Mouse (Mus musculus): ENCODE measurements around the gene Alkbh6. TPM values are rescaled to one million over a fixed set of nuclear protein-coding genes. Genes with fewer than 3 reads are reported as not detected.

Gene Alkbh6
- polyA plus RNA-seq, 1 experiment from 2014 or later, result 71.8 TPM

DNA sequence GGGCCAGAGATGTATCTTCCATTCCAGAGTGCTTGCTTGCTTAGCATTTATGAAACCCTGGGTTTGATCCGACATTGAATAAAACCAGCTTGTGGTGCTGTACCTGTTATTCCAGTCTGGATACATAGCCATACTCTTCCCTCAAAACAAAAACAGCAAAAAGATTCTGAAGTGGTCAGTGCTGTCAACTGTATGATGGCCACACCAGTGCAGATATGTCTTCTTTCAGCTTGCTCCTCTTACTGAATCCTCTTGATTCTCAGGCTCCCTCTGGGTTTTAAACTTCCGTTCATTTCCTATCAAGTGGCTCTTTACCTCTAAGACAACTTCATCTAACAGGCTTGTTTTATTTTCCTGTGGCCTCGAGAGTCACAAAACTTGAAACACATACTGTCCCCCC lies 15.3 kb downstream of the Alkbh6 start, which contains the start of gene Sdhaf1:
TSS of gene Sdhaf1 (minus strand) at position 101 of the 400 bp plus-strand sequence.
- DNase-seq (ENCODE audit: low spot score), result no peak
- peaks cover 23% of the 10 kb centered on the region for H3K4me1 ChIP-seq
- WGBS, result 73% methylated on average over 3 of the region's 3 CpGs

DNA sequence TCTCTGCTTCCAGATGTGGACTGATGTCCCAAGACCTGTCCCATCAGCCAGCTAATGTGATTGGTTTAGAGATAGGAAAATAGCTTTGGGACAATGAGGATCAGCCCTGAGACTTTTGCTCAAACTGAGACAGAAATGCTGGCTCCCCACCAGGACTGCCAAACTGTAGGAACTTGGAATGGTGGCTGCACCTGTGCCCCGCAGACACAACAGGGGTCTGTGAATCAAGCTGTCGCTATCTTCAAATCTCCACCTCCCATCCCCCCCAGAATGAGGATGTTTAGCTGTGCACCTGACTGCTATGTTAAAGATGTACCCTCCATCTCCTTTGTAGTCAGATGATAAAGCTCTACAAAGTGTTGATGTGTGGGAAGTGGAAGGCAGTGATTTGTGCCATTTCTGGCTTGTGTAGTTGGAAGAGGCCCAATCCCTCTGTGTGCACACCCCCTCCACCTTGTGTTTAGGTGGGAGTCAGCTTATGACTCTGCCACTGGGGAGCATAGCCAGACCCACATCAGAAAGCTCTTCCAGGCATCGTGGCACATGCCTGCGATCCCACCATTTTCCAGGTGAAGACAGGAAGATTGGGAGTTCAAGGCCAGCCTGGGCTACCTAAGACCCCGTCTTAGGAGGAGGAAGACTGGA lies 15.9 kb downstream of the Alkbh6 start:
- Histone ChIP-seq H3K4me1 (peaks cover 23% of the 10 kb centered on the region), H3K9me3 (no peaks in the 10 kb centered on the region), H3K27ac (no peak overlapping the region), H3K36me3 (0 out of 2 replicates have a peak, but pooled peaks cover 1% of the 10 kb centered on the region), H3K27me3 (ENCODE audit: insufficient read depth, poor library complexity, severe bottlenecking) (peaks cover 6% of the 10 kb centered on the region; the same call in 1 of the 2 replicates), H3K4me3 (no peak overlapping the region)
- 82% methylated on average over 5 of the region's 5 CpGs for WGBS
- DNase-seq (ENCODE audit: low spot score), result no peak

More for the DNA sequence above, 15.3 kb downstream of the Alkbh6 start, which contains the start of gene Sdhaf1:
- Histone ChIP-seq H3K27ac (peak within 1 kb of the TSS; percentile 92), H3K36me3 (peaks cover 7% of the 10 kb centered on the region; the same call in 1 of the 2 replicates), H3K9me3 (no peaks in the 10 kb centered on the region), H3K4me3 (peak within 1 kb of the TSS; percentile 72), H3K27me3 (ENCODE audit: insufficient read depth, poor library complexity, severe bottlenecking) (peaks cover 6% of the 10 kb centered on the region; the same call in 1 of the 2 replicates)

DNA sequence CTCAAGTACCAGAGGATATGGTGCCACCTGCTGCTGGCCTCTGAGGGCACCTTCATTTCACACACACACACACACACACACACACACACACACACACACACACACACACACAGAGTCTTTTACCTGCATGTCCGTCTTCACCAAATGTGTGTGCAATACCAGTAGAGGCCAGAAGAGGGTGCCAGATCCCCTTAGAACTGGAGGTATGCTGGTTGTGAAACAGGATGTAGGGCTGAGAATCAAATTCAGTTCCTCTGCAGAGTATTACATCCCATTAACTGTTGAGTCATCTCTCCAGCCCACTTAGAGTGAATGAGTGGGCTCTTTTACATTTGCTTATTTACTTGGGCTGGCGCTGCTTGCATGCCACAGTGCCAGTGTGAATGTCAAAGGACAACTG lies 16.8 kb downstream of the Alkbh6 start:
- Histone ChIP-seq H3K27ac (no peak overlapping the region), H3K4me3 (no peak overlapping the region), H3K4me1 (peaks cover 23% of the 10 kb centered on the region), H3K27me3 (ENCODE audit: insufficient read depth, poor library complexity, severe bottlenecking) (peaks cover 6% of the 10 kb centered on the region; the same call in 1 of the 2 replicates), H3K9me3 (no peaks in the 10 kb centered on the region), H3K36me3 (no peaks in the 10 kb centered on the region)
- DNase-seq (ENCODE audit: low spot score), result no peak
- 43% methylated on average over 2 of the region's 2 CpGs for WGBS

DNA sequence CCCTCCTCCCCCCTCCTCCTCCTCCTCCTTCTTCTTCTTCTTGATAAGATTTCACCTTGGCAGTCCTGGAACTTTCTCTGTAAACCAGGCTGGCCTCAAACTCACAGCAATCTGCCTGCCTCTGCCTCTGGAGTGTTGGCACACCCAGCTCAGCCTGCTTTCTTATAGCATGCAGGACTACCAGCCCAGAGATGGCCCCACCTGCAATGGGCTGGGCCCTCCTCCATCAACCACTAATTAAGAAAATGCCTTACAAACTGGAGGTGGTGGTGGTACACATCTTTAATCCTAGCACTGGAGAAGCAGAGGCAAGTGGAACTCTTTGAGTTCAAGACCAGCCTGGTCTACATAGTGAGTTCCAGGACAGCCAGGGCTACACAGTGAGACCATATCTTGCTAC lies 17.9 kb downstream of the Alkbh6 start:
- Histone ChIP-seq H3K36me3 (no peaks in the 10 kb centered on the region), H3K27ac (no peak overlapping the region), H3K9me3 (no peaks in the 10 kb centered on the region), H3K4me3 (no peak overlapping the region), H3K27me3 (ENCODE audit: insufficient read depth, poor library complexity, severe bottlenecking) (peaks cover 6% of the 10 kb centered on the region; the same call in 1 of the 2 replicates), H3K4me1 (peaks cover 16% of the 10 kb centered on the region)
- DNase-seq (ENCODE audit: low spot score), result no peak

DNA sequence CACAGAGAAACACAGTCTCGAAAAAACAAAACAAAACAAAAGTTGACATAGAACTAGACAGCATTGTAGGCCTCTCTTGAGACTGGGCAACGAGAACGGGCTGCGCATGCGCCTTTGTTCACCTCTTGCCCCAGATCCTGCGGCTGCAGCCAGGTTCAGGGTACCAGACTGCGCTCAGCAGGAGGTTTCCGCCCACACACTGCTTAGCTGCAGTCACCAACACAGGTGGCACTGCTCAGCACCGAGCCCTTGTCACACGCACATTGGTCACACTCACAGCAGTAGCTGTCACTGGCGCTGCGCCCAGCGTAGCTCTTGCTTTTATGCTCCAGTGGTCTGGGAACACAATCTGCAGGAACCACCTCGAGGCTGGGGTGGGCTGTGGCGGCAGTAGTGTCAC lies 18.6 kb downstream of the Alkbh6 start:
- no peaks in the 10 kb centered on the region for H3K36me3 ChIP-seq
- no peak for DNase-seq (ENCODE audit: low spot score)
- WGBS, result 52% methylated on average over 15 of the region's 15 CpGs
- H3K27me3 ChIP-seq (ENCODE audit: insufficient read depth, poor library complexity, severe bottlenecking), result peaks cover 6% of the 10 kb centered on the region; the same call in 1 of the 2 replicates
- H3K4me3 ChIP-seq, result no peak overlapping the region
- peaks cover 14% of the 10 kb centered on the region for H3K4me1 ChIP-seq
- peak overlapping the region; percentile 24; the same call in 1 of the 2 replicates for H3K27ac ChIP-seq
- no peaks in the 10 kb centered on the region for H3K9me3 ChIP-seq

DNA sequence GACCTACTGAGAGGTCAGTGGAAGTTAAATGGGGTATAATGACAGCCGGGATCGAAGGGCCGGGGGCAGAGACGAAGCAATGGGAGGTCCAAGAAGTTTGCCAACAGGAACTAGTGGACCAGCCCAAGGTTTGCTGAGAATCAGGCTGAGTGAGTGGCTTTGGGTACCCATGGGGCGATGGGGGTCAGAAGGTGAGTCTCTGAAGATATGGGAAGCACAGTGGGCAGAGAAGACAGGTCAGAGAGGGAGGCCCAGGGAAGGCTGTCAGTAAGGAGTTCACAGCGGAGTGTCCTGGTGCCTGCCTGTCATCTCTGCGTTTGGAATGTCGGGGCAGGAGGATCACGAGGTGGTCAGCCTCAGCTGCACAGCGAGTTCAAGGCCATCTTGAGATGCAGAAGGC lies 19.9 kb downstream of the Alkbh6 start:
- 50% methylated on average over 10 of the region's 10 CpGs for WGBS
- Histone ChIP-seq H3K4me1 (peaks cover 12% of the 10 kb centered on the region), H3K36me3 (no peaks in the 10 kb centered on the region), H3K27me3 (ENCODE audit: insufficient read depth, poor library complexity, severe bottlenecking) (peaks cover 18% of the 10 kb centered on the region; the same call in 1 of the 2 replicates), H3K4me3 (no peak overlapping the region), H3K9me3 (no peaks in the 10 kb centered on the region), H3K27ac (no peak overlapping the region)
- DNase-seq (ENCODE audit: low spot score), result no peak

DNA sequence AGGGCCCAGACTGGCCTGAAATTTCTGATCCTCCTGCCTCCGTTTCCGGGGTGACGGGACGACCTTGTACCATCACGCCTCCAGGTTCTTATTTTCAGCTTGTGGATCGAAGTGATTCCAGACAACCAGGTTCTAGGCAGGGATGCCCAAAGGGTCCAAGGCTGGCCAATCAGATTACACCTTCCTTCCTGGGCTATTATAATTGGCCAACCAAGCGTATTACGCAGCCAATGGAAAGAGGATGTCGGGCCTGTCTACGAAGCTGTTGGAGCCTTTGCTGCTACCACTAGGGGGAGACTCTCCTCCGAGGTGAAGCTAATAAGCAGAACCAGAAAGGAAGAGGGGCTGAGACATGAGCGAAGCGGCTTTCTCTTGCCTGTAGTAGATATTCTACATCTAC lies 23.4 kb downstream of the Alkbh6 start:
- Histone ChIP-seq H3K4me1 (peaks cover 17% of the 10 kb centered on the region), H3K9me3 (no peaks in the 10 kb centered on the region), H3K36me3 (no peaks in the 10 kb centered on the region), H3K27ac (no peak overlapping the region), H3K4me3 (peak overlapping the region; percentile 22; the same call in 1 of the 2 replicates), H3K27me3 (ENCODE audit: insufficient read depth, poor library complexity, severe bottlenecking) (peaks cover 53% of the 10 kb centered on the region)
- WGBS, result 8% methylated on average over 13 of the region's 13 CpGs
- peak; percentile 88 for DNase-seq (ENCODE audit: low spot score)

DNA sequence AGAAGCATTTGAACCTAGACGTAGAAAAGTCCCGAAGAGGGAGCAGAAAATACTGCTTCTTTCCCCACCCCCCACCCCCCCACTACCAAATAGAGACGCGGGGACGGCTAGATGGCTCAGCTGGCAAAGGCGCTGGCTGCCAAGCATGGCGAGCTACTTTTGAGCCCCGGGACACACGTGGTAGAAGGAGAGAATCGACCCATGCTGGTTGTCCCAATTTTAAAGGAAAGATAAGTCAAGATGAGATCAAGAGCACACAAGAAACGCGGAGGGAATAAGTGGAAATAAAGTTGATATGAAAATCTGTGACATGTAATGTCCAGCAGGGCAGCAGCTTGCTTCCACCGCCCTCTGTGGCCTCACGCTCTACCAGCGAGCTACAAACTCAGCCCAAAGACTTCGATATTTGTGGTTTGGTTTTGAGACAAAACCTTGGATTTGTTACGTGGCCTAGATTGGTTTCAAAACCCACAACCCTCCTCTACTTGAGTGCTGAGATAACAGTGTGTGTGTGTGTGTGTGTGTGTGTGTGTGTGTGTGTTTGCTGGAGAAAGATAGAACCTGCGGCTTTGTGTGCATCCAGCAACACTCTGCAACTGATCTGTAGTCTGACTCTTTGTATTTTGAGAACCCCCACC lies 24.2 kb downstream of the Alkbh6 start:
- no peaks in the 10 kb centered on the region for H3K9me3 ChIP-seq
- no peak for DNase-seq (ENCODE audit: low spot score)
- peaks cover 48% of the 10 kb centered on the region for H3K27me3 ChIP-seq (ENCODE audit: insufficient read depth, poor library complexity, severe bottlenecking)
- no peaks in the 10 kb centered on the region for H3K36me3 ChIP-seq
- peaks cover 11% of the 10 kb centered on the region for H3K4me1 ChIP-seq
- H3K4me3 ChIP-seq, result no peak overlapping the region
- 57% methylated on average over 18 of the region's 18 CpGs for WGBS
- H3K27ac ChIP-seq, result no peak overlapping the region

DNA sequence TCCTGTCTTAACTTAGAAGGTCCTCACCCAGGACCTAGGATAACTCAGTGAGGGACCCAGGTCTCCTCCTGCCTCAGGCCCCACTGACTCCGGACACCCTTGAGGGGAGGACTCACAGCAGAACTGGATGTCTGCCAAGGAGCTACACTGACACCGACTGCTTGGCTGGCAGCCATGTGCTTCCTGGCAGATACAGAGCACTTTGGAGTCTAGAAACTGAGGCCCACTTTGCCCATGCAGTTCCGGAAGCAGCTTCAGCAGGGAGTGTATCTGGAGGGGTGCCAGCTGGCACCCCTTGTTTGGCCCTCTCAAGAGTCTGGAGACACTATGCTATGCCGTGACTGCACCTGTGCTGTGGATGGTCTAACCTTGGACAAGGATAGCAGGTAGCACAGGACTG lies 24.9 kb downstream of the Alkbh6 start:
- 39% methylated on average over 4 of the region's 4 CpGs for WGBS

DNA sequence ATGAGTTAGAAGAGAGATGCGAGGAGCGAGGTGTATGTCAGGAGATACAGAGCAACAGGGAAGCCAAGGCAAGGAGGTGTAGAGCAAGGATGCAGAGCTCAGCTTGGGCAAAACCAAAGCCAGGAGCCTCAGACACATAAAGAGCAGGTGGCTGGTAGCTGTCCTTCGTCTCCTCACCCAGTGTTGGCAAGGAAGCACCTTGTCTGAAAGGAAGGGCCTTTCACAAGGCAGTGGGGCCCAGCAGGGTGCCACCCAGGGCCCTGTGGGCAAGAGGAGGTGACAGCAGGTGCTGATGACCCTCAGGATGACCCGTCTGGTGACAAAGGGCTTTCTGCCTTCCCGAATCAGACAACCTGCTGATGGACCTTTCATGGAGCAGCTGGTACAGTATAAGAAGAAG lies 26.0 kb downstream of the Alkbh6 start:
- no peaks in the 10 kb centered on the region for H3K9me3 ChIP-seq
- 56% methylated on average over 5 of the region's 5 CpGs for WGBS
- peaks cover 59% of the 10 kb centered on the region for H3K27me3 ChIP-seq (ENCODE audit: insufficient read depth, poor library complexity, severe bottlenecking)
- no peak for DNase-seq (ENCODE audit: low spot score)
- H3K27ac ChIP-seq, result no peak overlapping the region
- H3K4me3 ChIP-seq, result no peak overlapping the region
- no peaks in the 10 kb centered on the region for H3K36me3 ChIP-seq
- peaks cover 8% of the 10 kb centered on the region for H3K4me1 ChIP-seq

More for the DNA sequence above, 24.9 kb downstream of the Alkbh6 start:
- Histone ChIP-seq H3K4me3 (no peak overlapping the region), H3K27me3 (ENCODE audit: insufficient read depth, poor library complexity, severe bottlenecking) (peaks cover 48% of the 10 kb centered on the region), H3K27ac (peak overlapping the region; percentile 16; the same call in 1 of the 2 replicates), H3K36me3 (no peaks in the 10 kb centered on the region), H3K9me3 (no peaks in the 10 kb centered on the region), H3K4me1 (peaks cover 11% of the 10 kb centered on the region)
- no peak for DNase-seq (ENCODE audit: low spot score)

DNA sequence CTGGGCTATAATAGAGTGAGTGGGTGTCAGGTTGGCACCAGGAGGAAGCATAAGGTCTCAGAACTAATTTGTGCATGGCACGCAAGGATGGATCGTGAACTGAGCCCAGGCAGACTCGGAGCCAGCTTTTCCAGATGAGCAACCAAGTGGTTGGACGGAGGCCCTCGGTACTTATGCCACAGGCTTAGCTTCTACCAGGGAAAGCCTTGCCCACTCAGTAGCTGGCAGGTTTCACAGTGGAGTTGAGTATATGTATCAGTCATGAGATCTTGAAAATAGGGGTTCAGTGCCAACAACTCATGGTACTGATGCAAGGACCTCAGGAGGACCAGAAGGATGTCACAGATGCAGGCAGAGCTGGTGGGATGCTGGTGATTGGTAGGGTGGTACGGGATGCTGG lies 27.2 kb downstream of the Alkbh6 start:
- Histone ChIP-seq H3K4me1 (peaks cover 8% of the 10 kb centered on the region), H3K36me3 (no peaks in the 10 kb centered on the region), H3K9me3 (no peaks in the 10 kb centered on the region), H3K27ac (no peak overlapping the region), H3K4me3 (no peak overlapping the region), H3K27me3 (ENCODE audit: insufficient read depth, poor library complexity, severe bottlenecking) (peaks cover 59% of the 10 kb centered on the region)
- 78% methylated on average over 6 of the region's 6 CpGs for WGBS
- DNase-seq (ENCODE audit: low spot score), result no peak

DNA sequence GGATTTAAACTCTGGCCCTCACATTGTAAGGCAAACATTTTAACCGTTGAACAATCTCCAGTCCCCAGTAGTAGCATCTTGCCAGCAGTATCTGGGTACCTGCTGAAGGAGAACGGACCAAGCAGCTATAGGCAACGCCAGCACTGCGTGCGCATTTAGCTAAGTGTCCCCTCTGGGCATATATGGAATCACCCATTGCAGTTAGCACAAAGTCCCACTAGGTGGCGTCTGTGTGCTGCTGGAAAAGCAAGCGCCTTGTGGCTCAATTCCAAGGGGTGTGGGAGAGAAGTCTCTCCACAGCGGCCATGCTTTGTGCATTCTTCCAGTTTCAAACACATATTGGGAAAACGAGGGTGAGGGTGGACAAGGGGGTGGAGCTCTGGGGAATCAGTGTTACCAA lies 27.9 kb downstream of the Alkbh6 start:
- Histone ChIP-seq H3K27ac (no peak overlapping the region), H3K36me3 (no peaks in the 10 kb centered on the region), H3K9me3 (no peaks in the 10 kb centered on the region), H3K4me1 (peaks cover 8% of the 10 kb centered on the region), H3K27me3 (ENCODE audit: insufficient read depth, poor library complexity, severe bottlenecking) (peaks cover 59% of the 10 kb centered on the region), H3K4me3 (no peak overlapping the region)
- 6% methylated on average over 9 of the region's 9 CpGs for WGBS
- DNase-seq (ENCODE audit: low spot score), result peak; percentile 88

DNA sequence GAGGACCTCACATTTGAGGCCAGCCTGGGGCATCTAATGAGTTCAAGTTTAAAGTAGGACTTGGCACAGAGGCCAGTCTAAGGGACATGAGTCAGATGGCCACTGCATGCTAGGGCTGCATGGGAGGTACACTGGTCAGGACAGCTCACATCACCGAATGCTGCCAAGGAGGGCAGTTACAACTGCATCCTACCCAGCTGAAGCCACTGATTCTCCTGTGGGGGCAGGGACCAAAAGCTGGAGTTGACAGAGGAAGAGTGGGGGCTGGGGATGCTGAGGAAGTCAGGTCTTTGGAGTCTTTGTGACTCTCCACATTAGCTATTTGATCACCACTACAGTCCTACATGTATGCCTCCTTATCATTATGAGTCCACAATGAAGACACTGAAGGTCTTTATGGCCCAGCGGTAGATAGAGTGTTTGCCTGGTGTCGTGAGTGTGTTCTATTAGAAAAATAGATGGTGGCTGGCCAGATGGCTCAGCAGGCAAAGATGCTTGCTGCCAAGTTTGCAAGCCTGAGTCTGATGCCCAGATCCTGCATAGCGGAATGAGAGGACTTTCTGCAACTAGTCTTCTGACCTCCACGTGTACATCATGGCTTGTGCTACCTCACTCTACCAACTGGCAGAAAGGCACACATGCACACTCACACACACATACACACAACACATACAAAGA lies 31.1 kb downstream of the Alkbh6 start:
- Histone ChIP-seq H3K27ac (no peak overlapping the region), H3K36me3 (no peaks in the 10 kb centered on the region), H3K4me1 (no peaks in the 10 kb centered on the region), H3K4me3 (no peak overlapping the region), H3K27me3 (ENCODE audit: insufficient read depth, poor library complexity, severe bottlenecking) (peaks cover 35% of the 10 kb centered on the region), H3K9me3 (no peaks in the 10 kb centered on the region)
- no peak for DNase-seq (ENCODE audit: low spot score)
- WGBS, result 66% methylated on average over 5 of the region's 5 CpGs

Measured in heart, embryonic 10.5 days (tissue).